Mouse (Mus musculus) WW6 (cell line): ENCODE results near the gene Sacs.

Experiments
- DNase-seq: peaks from one replicate; pipeline ENCODE4 v3.0.0-alpha.2; 2013; ENCODE audit warnings: low read depth, low spot score

Gene Sacs

GRCm38 (mm10) chr14:61237101-61237654 lies 98.9 kb downstream of the Sacs start:
- no peak for DNase-seq

GRCm38 (mm10) chr14:61238751-61239150 lies 100.5 kb downstream of the Sacs start:
- no peak for DNase-seq

DNA sequence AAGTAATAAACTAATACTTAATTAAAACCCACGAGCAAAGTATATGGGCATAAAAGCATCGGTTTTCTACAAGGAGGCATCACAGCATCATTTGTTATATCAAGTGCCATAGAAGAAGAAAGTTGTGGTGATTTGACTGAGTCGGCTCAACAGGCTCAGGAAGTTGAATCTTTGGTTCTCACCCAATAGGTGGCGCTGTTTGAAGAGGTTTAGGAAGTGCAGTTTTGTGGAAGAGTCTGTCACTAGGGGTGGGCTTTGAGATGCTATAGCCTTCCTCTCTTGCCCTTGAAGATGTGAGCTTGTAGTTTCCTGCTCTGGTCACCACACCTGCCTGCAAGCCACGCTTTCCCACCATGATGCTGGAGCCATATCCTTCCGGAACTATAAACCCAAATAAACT lies 104.4 kb downstream of the Sacs start:
- peak; percentile 31 for DNase-seq

DNA sequence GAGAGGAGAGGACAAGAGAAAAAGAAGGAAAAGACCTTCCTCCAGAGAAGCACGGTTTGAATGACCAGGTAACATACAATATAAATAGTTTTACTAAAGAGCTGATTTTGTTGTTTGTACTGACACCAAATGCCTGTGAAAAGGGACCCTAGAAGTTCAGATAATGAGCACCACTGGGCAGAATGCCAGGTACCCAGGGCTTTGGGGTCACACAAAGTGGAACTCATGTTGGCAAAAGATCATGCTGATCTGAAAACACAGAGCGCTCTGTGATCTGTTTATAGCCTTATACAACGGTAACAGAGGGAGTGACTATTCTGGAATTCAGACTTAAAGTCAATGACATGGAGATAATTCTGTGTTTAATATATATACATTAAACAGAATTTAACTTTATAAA lies 108.2 kb downstream of the Sacs start:
- no peak for DNase-seq

GRCm38 (mm10) chr14:61252596-61253388 lies 114.5 kb downstream of the Sacs start:
- no peak for DNase-seq

DNA sequence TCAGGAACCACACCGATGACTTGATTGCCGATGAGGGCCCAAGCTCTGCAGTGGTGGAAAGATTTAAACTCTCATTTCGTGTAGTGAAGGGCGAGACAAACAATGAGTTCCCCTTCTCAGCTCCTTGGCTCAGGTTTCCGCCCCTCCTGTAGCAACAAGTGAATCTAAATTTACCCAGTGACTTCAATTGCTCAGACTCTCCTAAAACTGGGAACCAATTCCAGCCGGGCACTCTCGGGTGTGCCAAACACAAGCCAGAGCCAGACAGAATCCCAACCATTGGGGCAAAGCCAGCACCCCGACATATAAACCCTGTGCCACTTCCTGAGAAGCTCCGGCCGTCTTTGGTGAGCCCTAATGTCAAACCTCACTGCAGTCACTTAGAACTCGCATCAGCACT lies 120.1 kb downstream of the Sacs start, which contains the start of gene Sgcg:
Sgcg (minus strand) TSS at position 139 of the 400 bp plus-strand sequence.
- no peak for DNase-seq

- no peak for DNase-seq
Observed at GRCm38 (mm10) chr14:61259084-61259483, 120.8 kb downstream of the Sacs start.

DNA sequence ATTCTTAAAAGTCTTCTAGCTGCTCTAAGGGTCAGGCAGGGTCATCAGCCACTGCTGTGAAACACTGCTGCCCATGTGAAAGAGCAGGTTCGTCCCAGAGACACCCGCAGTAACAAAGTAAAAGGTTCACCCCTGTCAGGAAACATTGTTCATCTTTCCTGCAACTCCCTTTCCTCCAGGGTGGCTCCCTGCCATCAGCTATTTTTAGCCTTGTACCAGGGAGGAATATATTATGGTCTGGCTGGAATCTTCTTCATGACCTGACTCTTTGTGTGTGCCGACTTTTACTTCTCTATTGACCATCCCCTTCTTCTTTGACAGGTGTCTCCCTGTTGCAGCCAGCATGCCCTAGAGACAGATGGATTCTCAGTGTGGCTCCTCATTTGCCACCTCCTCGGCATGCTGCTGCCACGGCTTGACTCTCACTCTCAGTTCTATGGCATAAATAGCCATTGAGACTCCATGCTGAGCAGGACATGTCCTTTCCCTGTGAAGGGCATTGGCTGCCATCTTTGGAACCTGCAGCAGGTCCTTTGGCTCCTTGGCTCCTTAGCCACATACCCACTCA lies 129.7 kb downstream of the Sacs start:
- DNase-seq: no peak

DNA sequence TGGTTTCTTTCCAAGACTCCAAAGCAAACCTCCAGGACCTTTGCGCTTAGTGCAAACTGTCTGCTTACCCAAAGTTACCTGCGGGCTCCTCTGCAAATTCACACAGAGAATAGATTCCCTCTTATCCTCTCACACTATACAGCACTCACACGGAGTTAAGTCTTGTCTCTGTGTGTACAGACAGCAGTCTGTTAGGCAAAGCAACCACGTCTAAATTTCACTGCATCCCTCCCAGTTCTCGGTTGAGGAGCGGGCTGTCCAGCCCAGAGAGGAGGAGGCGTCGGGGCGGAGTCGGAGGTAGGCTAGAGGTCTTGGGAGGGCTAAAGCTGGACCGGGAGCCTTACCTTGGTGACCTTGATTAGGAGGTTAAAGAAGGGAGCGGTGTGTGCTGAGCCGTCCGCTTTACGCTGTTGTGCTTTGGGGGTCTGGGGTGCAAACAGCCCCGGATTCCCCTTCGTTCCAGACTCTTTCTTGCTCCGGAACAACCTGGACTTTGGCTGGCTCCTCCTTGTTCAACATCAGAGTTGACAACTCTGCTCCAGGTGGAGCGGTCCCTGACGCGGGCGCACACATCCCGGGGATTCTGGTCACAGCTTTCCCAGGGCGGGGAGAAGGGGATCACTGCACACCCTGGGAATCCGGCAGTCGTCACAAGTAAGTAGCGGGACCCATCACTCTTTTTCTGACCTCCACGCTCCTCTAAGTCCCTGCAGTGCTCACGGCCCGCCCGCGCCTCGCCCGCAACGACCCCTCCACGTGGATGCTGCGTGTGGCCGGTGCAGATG lies 136.3 kb downstream of the Sacs start:
- no peak for DNase-seq

DNA sequence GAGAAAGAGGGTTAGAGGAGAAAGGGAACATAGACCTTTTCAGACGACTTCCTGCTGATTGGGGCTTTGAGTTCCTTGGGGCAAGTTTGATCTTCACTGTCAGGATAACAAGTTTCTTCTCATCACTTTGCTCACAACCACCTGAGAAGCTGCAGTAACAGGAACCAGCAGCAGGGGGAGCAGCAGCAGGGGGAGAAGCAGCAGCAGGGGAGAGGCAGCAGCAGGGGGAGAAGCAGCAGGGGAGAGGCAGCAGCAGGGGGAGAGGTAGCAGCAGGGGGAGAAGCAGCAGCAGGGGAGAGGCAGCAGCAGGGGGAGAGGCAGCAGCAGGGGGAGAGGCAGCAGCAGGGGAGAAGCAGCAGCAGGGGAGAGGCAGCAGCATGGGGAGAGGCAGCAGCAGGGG lies 139.0 kb downstream of the Sacs start:
- DNase-seq: no peak

GRCm38 (mm10) chr14:61278676-61279300 lies 140.5 kb downstream of the Sacs start:
- DNase-seq: no peak

GRCm38 (mm10) chr14:61288606-61289286 lies 150.5 kb downstream of the Sacs start:
- DNase-seq: no peak
